Mouse (Mus musculus) olfactory bulb, adult 2 months (tissue): ENCODE measurements around the gene Ppfibp1.

Experiments used
- CTCF ChIP-seq: fragments of 200-500 bp; IDR thresholded peaks from 2 replicates; pipeline ENCODE4 v1.5.1; 2012; ENCODE audit warnings: low read depth, mild to moderate bottlenecking, low read length, moderate library complexity; ENCODE audit not compliant: insufficient read depth
- POLR2A ChIP-seq: fragments of 200-500 bp; IDR thresholded peaks from 2 replicates; pipeline ENCODE4 v1.6.1; 2012; ENCODE audit warnings: mild to moderate bottlenecking, low read depth, low read length, moderate library complexity; ENCODE audit not compliant: insufficient read depth

- no peak for TF ChIP-seq CTCF
- no peak for TF ChIP-seq POLR2A
These were observed 78.2 kb downstream of the Ppfibp1 start for GRCm38 (mm10) chr6:146966446-146967019.
